Mouse (Mus musculus): ENCODE results near the gene Echdc3. TPM values are rescaled to one million over a fixed set of nuclear protein-coding genes. Genes with fewer than 3 reads are reported as not detected.

The Echdc3 gene
- polyA plus RNA-seq, 1 experiment from 2014 or later: 12.1 TPM

DNA sequence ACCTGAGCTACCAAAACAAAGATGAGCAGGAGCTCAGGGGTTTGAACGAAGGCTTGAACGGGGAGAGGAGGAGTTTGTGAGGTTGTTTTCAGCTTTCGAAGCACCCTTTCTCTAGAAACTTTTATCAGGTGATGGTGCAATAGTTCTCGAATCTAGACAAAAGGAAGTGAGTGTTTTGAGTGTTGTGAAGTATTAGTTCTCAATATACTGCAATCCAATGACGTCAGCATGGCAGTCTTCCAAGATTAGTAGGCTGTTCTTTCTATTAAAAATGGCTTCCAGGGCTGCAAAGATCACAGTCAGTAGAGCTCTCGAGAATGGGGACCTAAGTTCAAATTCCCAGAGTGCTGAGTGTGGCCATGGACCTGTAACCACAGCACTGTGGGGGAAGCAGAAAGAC is 47.1 kb downstream of the Echdc3 start:
- no peak overlapping the region for H3K9ac ChIP-seq (ENCODE audit: low read length)
- peaks cover 4% of the 10 kb centered on the region for H3K4me1 ChIP-seq (ENCODE audit: control insufficient read depth, insufficient read depth, low read length)
- H3K4me2 ChIP-seq (ENCODE audit: low read depth, low read length): no peak overlapping the region
- ATAC-seq (ENCODE audit: insufficient read depth, low FRiP score): no peak
- H3K27me3 ChIP-seq (ENCODE audit: control insufficient read depth, insufficient read depth, low read length): no peaks in the 10 kb centered on the region
- H3K36me3 ChIP-seq (ENCODE audit: control insufficient read depth, insufficient read depth, low read length): no peaks in the 10 kb centered on the region
- 0 out of 2 replicates have a peak, but pooled peaks cover 2% of the 10 kb centered on the region for H3K9me3 ChIP-seq (replicated peaks; ENCODE audit: control insufficient read depth, low read length)
- no peak overlapping the region for H3K27ac ChIP-seq (ENCODE audit: low read length)
- WGBS: 61% methylated on average over 6 of the region's 6 CpGs
- no peak overlapping the region for H3K4me3 ChIP-seq (replicated peaks; ENCODE audit: low read length)

DNA sequence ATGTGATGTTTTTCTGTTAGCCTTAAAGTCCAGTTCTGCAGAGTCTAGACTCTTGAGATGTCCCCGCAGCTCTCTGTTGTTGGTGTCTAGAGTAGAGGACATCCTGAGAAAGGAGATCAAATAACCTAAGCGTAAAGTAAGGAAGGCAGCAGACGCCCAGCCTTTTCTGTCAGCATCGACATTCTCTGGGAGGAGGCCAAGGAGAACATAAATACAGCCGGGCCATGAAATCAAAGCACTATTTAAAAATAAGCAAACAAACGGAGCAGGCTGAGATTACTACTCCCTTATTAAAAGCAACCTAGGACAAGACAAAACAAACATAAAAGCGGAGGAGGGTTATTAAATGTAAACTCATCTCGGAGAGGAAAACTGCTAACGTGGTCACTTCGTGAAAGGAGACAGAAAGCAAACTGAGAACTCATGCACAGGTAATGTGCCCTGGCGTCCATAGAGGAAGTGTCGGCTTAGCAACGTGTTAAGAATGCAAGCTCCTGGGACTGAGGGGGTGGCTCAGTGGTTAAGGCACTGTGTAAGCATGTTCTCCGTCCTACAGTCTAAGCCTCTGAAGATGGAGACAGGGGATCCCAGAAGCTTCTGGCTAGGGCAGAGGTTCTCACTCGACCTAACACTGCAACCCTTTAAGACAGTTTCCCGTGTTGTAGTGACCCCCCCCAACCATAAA is 48.1 kb downstream of the Echdc3 start:
- H3K27ac ChIP-seq (ENCODE audit: low read length): no peak overlapping the region; the same call in 1 of the 2 replicates
- no peak overlapping the region for H3K9ac ChIP-seq (ENCODE audit: low read length)
- peak overlapping the region; percentile 25 for H3K4me2 ChIP-seq (ENCODE audit: low read depth, low read length)
- peaks cover 6% of the 10 kb centered on the region for H3K4me1 ChIP-seq (ENCODE audit: control insufficient read depth, insufficient read depth, low read length)
- no peaks in the 10 kb centered on the region for H3K27me3 ChIP-seq (ENCODE audit: control insufficient read depth, insufficient read depth, low read length)
- H3K4me3 ChIP-seq (replicated peaks; ENCODE audit: low read length): no peak overlapping the region
- H3K9me3 ChIP-seq (replicated peaks; ENCODE audit: control insufficient read depth, low read length): no peaks in the 10 kb centered on the region
- no peaks in the 10 kb centered on the region for H3K36me3 ChIP-seq (ENCODE audit: control insufficient read depth, insufficient read depth, low read length)
- WGBS: 31% methylated on average over 16 of the region's 16 CpGs
- ATAC-seq (ENCODE audit: insufficient read depth, low FRiP score): no peak

DNA sequence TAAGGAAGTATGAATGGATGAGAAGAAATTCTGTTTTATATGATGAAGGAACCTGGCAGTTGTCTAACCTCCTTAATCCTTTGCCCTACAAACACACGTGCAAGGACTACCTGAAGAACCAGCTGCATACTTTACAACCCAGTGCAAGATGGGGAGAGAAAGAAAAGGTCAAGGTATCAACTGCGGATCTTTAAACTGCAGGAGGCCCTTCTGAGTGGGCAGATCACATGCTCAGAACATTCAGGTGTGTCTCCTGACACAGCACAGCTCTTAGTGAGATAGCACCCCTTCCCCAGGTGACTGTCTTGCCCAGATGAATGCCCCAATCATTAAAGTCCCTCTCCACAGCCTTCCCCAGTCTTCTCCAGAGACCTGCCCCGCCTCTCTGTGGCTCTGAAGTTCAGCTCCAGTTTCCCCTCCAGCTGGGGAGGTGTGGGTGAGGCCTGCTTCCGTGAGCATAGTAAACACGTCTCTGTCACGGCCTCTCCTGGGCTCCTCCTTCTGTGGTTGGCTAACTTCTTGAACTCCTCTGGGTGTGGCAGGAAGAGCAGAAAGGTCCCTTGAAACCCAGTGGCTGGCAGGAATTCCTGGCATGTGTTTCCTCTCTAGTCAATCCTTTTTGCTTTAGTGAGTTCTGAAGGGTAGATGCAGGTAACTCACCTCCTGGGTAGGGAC is 50.3 kb downstream of the Echdc3 start:
- Histone ChIP-seq H3K4me2 (ENCODE audit: low read depth, low read length) (no peak overlapping the region), H3K36me3 (ENCODE audit: control insufficient read depth, insufficient read depth, low read length) (no peaks in the 10 kb centered on the region), H3K9ac (ENCODE audit: low read length) (no peak overlapping the region), H3K4me1 (ENCODE audit: control insufficient read depth, insufficient read depth, low read length) (peaks cover 11% of the 10 kb centered on the region), H3K27me3 (ENCODE audit: control insufficient read depth, insufficient read depth, low read length) (no peaks in the 10 kb centered on the region), H3K9me3 (replicated peaks; ENCODE audit: control insufficient read depth, low read length) (no peaks in the 10 kb centered on the region), H3K27ac (ENCODE audit: low read length) (peak overlapping the region; percentile 75), H3K4me3 (replicated peaks; ENCODE audit: low read length) (no peak overlapping the region)
- peak; percentile 89 for ATAC-seq (ENCODE audit: insufficient read depth, low FRiP score)
- 30% methylated on average over 6 of the region's 6 CpGs for WGBS

DNA sequence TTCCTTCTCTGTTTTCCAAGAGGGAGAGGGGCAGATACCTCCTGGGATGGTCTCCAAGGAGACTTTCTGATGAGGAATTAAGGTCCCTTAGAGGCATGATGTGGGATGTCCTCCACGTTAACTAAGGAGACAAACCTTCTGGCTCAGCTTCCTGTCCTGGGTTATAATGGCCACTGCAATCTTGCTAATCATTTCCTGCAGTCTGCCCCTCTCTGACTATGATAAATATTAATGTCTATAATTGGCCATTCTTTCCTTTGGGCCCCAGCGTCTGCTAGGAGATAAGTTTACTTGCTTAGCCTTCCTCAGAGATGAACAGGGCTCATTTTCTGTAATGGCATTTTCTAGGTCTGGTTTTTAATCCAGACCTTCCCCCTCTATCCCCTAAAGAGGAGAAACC is 53.1 kb downstream of the Echdc3 start:
- no peaks in the 10 kb centered on the region for H3K36me3 ChIP-seq (ENCODE audit: control insufficient read depth, insufficient read depth, low read length)

DNA sequence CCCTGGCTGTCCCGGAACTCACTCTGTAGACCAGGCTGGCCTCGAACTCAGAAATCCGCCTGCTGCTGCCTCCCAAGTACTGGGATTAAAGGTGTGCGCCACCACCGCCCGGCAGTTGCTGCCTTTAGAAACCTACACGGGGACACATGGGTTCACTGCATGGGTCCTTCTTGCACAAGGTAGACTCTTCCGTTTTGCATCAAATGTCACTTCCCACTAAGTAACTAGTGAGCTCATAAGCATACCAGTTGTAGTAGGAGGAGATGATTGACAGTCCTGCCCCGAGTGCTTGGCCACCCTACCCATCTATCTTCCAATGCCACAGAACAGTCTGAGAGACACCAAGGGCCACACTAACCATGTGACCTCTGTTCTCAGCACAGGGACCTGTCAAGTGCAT is 53.6 kb downstream of the Echdc3 start:
- Histone ChIP-seq H3K4me1 (ENCODE audit: control insufficient read depth, insufficient read depth, low read length) (peaks cover 8% of the 10 kb centered on the region), H3K4me2 (ENCODE audit: low read depth, low read length) (no peak overlapping the region), H3K9me3 (replicated peaks; ENCODE audit: control insufficient read depth, low read length) (no peaks in the 10 kb centered on the region), H3K36me3 (ENCODE audit: control insufficient read depth, insufficient read depth, low read length) (no peaks in the 10 kb centered on the region), H3K27ac (ENCODE audit: low read length) (no peak overlapping the region), H3K9ac (ENCODE audit: low read length) (no peak overlapping the region), H3K27me3 (ENCODE audit: control insufficient read depth, insufficient read depth, low read length) (no peaks in the 10 kb centered on the region), H3K4me3 (replicated peaks; ENCODE audit: low read length) (no peak overlapping the region)
- ATAC-seq (ENCODE audit: insufficient read depth, low FRiP score): no peak
- WGBS: 85% methylated on average over 9 of the region's 9 CpGs

More for the DNA sequence above, 53.1 kb downstream of the Echdc3 start:
- no peak overlapping the region for H3K4me2 ChIP-seq (ENCODE audit: low read depth, low read length)
- H3K4me1 ChIP-seq (ENCODE audit: control insufficient read depth, insufficient read depth, low read length): peaks cover 11% of the 10 kb centered on the region
- ATAC-seq (ENCODE audit: insufficient read depth, low FRiP score): no peak
- no peak overlapping the region; the same call in 1 of the 2 replicates for H3K27ac ChIP-seq (ENCODE audit: low read length)
- H3K4me3 ChIP-seq (replicated peaks; ENCODE audit: low read length): no peak overlapping the region
- no peaks in the 10 kb centered on the region for H3K27me3 ChIP-seq (ENCODE audit: control insufficient read depth, insufficient read depth, low read length)
- H3K9ac ChIP-seq (ENCODE audit: low read length): no peak overlapping the region
- 15% methylated on average over 2 of the region's 2 CpGs for WGBS
- H3K9me3 ChIP-seq (replicated peaks; ENCODE audit: control insufficient read depth, low read length): no peaks in the 10 kb centered on the region

DNA sequence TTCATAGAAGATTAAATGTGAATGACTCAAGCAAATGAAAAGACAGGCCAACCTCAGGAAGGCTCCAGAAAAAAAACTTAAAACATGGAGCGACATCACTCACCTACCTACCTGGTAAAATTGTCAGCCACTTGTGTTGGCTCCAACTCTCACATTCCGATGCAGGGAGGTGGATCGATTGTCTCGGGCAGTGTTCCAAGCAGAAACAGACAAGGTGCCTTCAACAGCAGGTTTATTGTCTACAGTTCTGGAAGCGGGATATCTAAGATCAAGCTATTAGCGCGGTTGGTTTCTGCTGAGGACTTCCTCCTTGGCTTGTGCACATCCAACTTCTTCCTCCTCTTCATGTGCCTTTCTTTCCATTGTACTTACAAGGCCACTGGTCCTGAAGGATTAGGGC is 55.2 kb downstream of the Echdc3 start:
- Histone ChIP-seq H3K4me1 (ENCODE audit: control insufficient read depth, insufficient read depth, low read length) (peaks cover 8% of the 10 kb centered on the region), H3K27me3 (ENCODE audit: control insufficient read depth, insufficient read depth, low read length) (no peaks in the 10 kb centered on the region), H3K36me3 (ENCODE audit: control insufficient read depth, insufficient read depth, low read length) (no peaks in the 10 kb centered on the region), H3K9ac (ENCODE audit: low read length) (no peak overlapping the region), H3K9me3 (replicated peaks; ENCODE audit: control insufficient read depth, low read length) (no peaks in the 10 kb centered on the region), H3K4me3 (replicated peaks; ENCODE audit: low read length) (no peak overlapping the region), H3K27ac (ENCODE audit: low read length) (no peak overlapping the region), H3K4me2 (ENCODE audit: low read depth, low read length) (no peak overlapping the region)
- WGBS: 81% methylated on average over 7 of the region's 7 CpGs
- no peak for ATAC-seq (ENCODE audit: insufficient read depth, low FRiP score)

DNA sequence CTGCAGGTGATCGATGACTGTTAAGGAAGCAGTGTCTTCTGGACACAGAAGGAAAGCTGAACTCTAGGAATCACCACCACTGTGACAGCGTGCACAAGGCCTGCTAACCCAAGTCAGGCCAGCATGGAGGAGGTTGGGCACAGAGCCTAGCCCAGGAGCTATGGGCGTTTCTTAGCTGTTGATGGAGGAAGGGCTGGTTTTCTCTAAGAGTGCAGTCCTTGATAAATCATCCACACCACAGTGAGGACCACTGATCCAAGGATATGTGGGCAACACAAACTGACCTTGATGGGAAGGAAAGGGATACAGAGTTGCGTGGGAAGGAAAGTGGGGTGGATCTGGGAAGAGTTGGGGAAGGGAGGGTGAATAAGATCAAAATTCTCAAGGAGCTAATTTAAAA is 55.6 kb downstream of the Echdc3 start:
- H3K9me3 ChIP-seq (replicated peaks; ENCODE audit: control insufficient read depth, low read length): no peaks in the 10 kb centered on the region
- 91% methylated on average over 4 of the region's 4 CpGs for WGBS
- no peak overlapping the region for H3K27ac ChIP-seq (ENCODE audit: low read length)
- no peaks in the 10 kb centered on the region for H3K27me3 ChIP-seq (ENCODE audit: control insufficient read depth, insufficient read depth, low read length)
- no peak overlapping the region for H3K9ac ChIP-seq (ENCODE audit: low read length)
- ATAC-seq (ENCODE audit: insufficient read depth, low FRiP score): no peak
- no peaks in the 10 kb centered on the region for H3K36me3 ChIP-seq (ENCODE audit: control insufficient read depth, insufficient read depth, low read length)
- no peak overlapping the region for H3K4me2 ChIP-seq (ENCODE audit: low read depth, low read length)
- peaks cover 8% of the 10 kb centered on the region for H3K4me1 ChIP-seq (ENCODE audit: control insufficient read depth, insufficient read depth, low read length)
- H3K4me3 ChIP-seq (replicated peaks; ENCODE audit: low read length): no peak overlapping the region

DNA sequence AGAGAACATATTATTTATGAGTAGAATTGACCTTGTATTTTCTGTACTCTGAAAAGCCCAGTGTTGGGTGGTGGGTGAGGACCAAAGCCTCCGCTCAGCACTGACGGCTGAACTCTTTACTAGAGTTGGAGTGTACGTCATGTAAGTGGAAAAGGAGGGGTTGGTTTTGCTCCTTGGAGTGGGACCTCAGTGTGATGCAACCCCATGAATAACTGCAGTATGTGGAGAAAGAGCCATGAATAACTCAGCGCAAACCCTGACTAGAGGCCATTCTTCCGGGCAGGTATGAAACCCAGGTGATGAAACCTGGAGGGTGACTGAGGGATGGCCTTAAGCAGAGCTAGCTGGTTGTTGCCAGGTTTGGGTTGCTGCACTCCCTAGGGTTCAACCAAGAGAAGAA is 63.0 kb downstream of the Echdc3 start:
- Histone ChIP-seq H3K9me3 (replicated peaks; ENCODE audit: control insufficient read depth, low read length) (no peaks in the 10 kb centered on the region), H3K4me3 (replicated peaks; ENCODE audit: low read length) (no peak overlapping the region), H3K27me3 (ENCODE audit: control insufficient read depth, insufficient read depth, low read length) (no peaks in the 10 kb centered on the region), H3K9ac (ENCODE audit: low read length) (no peak overlapping the region), H3K4me1 (ENCODE audit: control insufficient read depth, insufficient read depth, low read length) (no peaks in the 10 kb centered on the region), H3K36me3 (ENCODE audit: control insufficient read depth, insufficient read depth, low read length) (no peaks in the 10 kb centered on the region), H3K4me2 (ENCODE audit: low read depth, low read length) (no peak overlapping the region), H3K27ac (ENCODE audit: low read length) (no peak overlapping the region)
- WGBS: 89% methylated on average over 5 of the region's 5 CpGs
- no peak for ATAC-seq (ENCODE audit: insufficient read depth, low FRiP score)

DNA sequence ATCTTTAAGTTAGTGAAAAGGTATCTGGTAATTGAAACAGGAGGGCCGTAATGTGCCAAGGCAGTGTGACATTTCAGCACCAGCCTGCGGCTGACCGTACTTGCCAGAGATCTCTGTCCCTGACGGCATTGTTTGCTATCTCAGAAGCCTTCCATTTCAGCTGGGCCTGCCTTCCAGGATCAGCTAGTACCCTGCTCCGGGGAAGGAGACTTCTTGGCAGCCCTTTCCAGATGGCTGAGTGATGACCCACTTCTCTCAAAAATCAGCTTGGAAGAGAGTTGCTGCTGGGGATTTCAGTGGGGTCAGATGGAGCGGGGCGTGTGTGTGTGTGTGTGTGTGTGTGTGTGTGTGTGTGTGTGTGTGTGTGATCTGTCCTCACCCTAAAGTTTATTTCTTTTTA is 65.9 kb downstream of the Echdc3 start:
- 77% methylated on average over 7 of the region's 7 CpGs for WGBS
- Histone ChIP-seq H3K9me3 (replicated peaks; ENCODE audit: control insufficient read depth, low read length) (no peaks in the 10 kb centered on the region), H3K4me2 (ENCODE audit: low read depth, low read length) (no peak overlapping the region), H3K36me3 (ENCODE audit: control insufficient read depth, insufficient read depth, low read length) (no peaks in the 10 kb centered on the region), H3K4me1 (ENCODE audit: control insufficient read depth, insufficient read depth, low read length) (no peaks in the 10 kb centered on the region), H3K9ac (ENCODE audit: low read length) (no peak overlapping the region), H3K4me3 (replicated peaks; ENCODE audit: low read length) (no peak overlapping the region), H3K27ac (ENCODE audit: low read length) (no peak overlapping the region), H3K27me3 (ENCODE audit: control insufficient read depth, insufficient read depth, low read length) (no peaks in the 10 kb centered on the region)
- ATAC-seq (ENCODE audit: insufficient read depth, low FRiP score): no peak

All from stomach, embryonic 16.5 days (tissue).